In the genomic region with DNA sequence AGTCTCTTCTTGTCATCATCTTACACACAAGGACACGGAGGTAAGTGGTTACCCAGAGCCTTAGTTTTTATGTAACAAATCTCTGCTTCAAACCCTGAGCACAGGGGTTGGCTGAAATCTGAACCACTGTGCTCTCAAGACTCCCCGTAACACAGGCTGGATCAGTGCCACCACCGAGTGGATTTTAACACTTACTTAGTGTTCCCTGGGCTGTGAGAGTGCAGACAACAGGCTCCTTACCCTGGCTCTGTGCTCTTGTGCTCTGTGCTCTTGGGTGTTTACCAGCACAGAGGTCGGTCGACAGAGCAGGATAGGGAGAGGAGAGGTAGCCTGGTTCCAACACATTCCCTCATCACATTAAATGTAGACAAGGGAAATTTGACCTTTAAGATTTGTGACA, we compare ENCODE assay signal across 14 mouse cellular contexts.
A peak's percentile ranks its signal among the peaks of the same experiment; 100 is the strongest.
DNase-seq lines count a peak whose midpoint lies in the region; TF ChIP-seq lines count a peak whose summit lies in the region.
"Had no signal": no experiment of that assay in that cellular context is flagged by ENCODE, and none has a peak within 500 bp of the region (broad histone marks: within the 10 kb centered on the region; RNA-seq: fewer than 3 reads in every experiment).

No protein-coding gene starts in this region.

- H3K4me1 ChIP-seq in lung, adult 2 months (ENCODE audit: control insufficient read depth, insufficient read depth, low read length), result no peaks in the 10 kb centered on the region

- no peak overlapping the region for H3K4me3 ChIP-seq in lung, adult 2 months (replicated peaks; ENCODE audit: extremely low read depth, low read depth, low read length)
- H3K4me3 ChIP-seq: layer of hippocampus, adult 2 months; neural tube, embryonic 15.5 days had no signal

- peak; percentile 12 for DNase-seq in adrenal gland, postnatal 14 days
- no peak for DNase-seq in adrenal gland, postnatal 4 days (ENCODE audit: low spot score in 2 of 2)
- peak; percentile 8 for DNase-seq in urinary bladder, postnatal 14 days (ENCODE audit: low spot score)
- no peak for DNase-seq in urinary bladder, postnatal 25 days (ENCODE audit: low spot score)
- peak; percentile 14 for DNase-seq in lung, adult 2 months
- peak; percentile 30 for DNase-seq in testis, postnatal 14 days (ENCODE audit: low spot score)
- DNase-seq in frontal cortex, postnatal 10 days (ENCODE audit: low spot score in 2 of 2), result no peak
- DNase-seq in natural killer cell, adult 2 months (ENCODE audit: low spot score in 2 of 2), result no peak
- DNase-seq: adrenal gland, adult 2 months; cerebellum, postnatal 36 days; right cerebral cortex, adult 18-20 months; thymus, adult 2 months had no signal

- no peak for TF ChIP-seq POLR2A in lung, adult 2 months (IDR thresholded peaks at IDR 0.05; ENCODE audit: borderline replicate concordance, extremely low read depth, low read depth, low read length)

- no peak for TF ChIP-seq CTCF in lung, adult 2 months (IDR thresholded peaks at IDR 0.05; ENCODE audit: insufficient read depth, low read length)

- 25% methylated on average over 5 of the region's 5 CpGs for WGBS in lung, adult 2 months

Comparison
In these comparisons a context has a peak if more than half of its experiments do, and no peak if none do; other contexts are left out.
1. DNase-seq: peak in adrenal gland, postnatal 14 days (single experiment), urinary bladder, postnatal 14 days (single experiment), lung, adult 2 months (single experiment) and testis, postnatal 14 days (single experiment); none in adrenal gland, postnatal 4 days (0 of 2), urinary bladder, postnatal 25 days (single experiment), frontal cortex, postnatal 10 days (0 of 2) and natural killer cell, adult 2 months (0 of 2).